Mouse (Mus musculus): ENCODE results near the gene Olfm2. TPM values are rescaled to one million over a fixed set of nuclear protein-coding genes. Genes with fewer than 3 reads are reported as not detected.

Gene Olfm2
- polyA plus RNA-seq, 1 experiment: 2.3 TPM

DNA sequence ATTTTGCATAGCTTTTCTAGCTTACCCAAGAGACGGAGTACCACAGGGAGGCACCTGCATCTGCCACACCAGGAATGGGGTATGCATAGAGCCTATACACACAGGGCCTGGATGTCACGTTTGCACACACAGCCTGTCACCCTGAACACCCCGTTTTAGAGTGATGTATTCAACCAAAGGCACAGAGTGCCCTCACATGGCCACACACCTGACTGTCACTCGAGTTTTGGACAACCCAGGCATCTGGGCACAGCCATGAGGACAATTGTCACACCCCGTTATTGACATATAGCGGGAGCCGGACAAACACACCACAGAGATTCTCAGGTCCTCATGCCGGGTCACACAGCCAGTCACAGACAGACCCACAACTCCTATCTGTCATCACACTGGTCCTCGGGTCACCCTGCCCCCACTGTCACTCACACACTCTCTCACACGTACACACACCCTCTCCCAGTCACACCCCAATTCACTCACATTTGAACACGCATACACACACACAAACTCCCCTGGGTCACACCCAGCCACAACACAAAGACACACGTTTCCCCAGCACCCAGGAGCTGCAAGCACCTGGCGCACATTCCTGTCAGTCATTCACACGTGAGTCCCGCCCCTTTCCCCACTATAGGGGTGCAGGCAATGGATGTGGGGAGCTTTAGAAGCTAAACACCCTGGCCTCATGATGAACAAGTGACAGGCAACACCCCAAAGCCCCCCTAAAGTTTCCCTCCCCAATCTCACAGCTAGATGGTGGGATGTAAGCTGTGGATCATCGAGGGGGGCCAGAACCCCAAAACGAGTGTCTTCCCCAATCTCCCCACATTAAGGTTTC lies 801 bp downstream of the Olfm2 start:
- TF ChIP-seq CTCF (conservative IDR thresholded peaks at IDR 0.05; ENCODE audit: insufficient read depth, insufficient read length, low read depth, low read length) (no peak), POLR2A (IDR thresholded peaks at IDR 0.05; ENCODE audit: low read depth, low read length) (no peak)
- 0 out of 2 replicates have a peak, but pooled peaks cover 2% of the 10 kb centered on the region for H3K4me1 ChIP-seq (ENCODE audit: control insufficient read depth, insufficient read depth, low read length)
- WGBS: 11% methylated on average over 17 of the region's 17 CpGs
- H3K27me3 ChIP-seq (replicated peaks; ENCODE audit: control insufficient read depth, insufficient read depth, low read length): peaks cover 3% of the 10 kb centered on the region; the same call in 1 of the 2 replicates
- H3K36me3 ChIP-seq (ENCODE audit: control insufficient read depth, insufficient read depth, low read length): no peaks in the 10 kb centered on the region
- peak overlapping the region; percentile 11; the same call in 1 of the 2 replicates for H3K4me3 ChIP-seq (ENCODE audit: insufficient read depth, low read depth, low read length)
- no peak for DNase-seq
- H3K27ac ChIP-seq (ENCODE audit: insufficient read depth, low read depth, low read length): no peak overlapping the region

DNA sequence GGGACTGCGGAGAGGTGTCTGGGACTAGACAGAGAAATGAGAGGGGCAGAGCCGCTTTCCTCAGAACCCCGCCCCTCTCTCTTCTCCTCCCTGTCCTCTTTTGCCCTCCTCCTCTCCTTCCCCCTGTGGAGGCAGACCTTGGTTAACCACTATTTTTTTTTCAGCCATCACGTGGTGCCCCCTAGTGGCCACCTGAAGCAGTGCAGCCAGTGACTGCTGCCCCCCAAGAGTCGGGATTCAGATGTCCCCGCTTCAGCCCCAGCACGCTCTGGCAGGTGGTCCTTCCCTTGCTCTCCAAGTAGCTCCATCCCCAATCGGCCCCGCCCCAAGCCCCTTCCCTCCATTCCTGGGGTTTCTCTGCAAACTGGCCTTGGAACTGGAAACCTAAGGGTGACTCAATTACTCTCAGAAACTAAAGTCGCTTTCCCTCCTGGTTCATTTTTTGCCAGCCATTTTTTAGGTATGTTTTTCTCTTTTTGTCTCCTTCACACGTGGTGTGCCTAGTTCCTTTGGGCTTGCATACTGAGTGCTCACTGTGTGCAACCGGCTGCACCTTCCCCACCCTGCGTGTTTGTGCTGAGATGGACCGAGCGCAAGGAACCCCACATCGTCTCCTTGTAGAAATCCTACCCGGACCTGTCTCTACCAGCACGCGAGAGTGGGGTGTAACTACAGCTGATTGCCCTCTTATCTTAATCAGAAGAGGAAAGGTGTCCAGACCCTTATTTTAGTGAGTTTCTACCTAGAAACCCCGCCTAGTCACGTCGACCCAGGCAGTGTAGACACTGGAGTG lies 2.0 kb downstream of the Olfm2 start:
- Histone ChIP-seq H3K4me3 (ENCODE audit: insufficient read depth, low read depth, low read length) (no peak overlapping the region), H3K4me1 (ENCODE audit: control insufficient read depth, insufficient read depth, low read length) (0 out of 2 replicates have a peak, but pooled peaks cover 2% of the 10 kb centered on the region), H3K36me3 (ENCODE audit: control insufficient read depth, insufficient read depth, low read length) (no peaks in the 10 kb centered on the region), H3K27ac (ENCODE audit: insufficient read depth, low read depth, low read length) (no peak overlapping the region), H3K27me3 (replicated peaks; ENCODE audit: control insufficient read depth, insufficient read depth, low read length) (peaks cover 3% of the 10 kb centered on the region; the same call in 1 of the 2 replicates)
- WGBS: 20% methylated on average over 22 of the region's 22 CpGs
- DNase-seq: no peak
- peak; percentile 63 for TF ChIP-seq CTCF (conservative IDR thresholded peaks at IDR 0.05; ENCODE audit: insufficient read depth, insufficient read length, low read depth, low read length)
- TF ChIP-seq POLR2A (IDR thresholded peaks at IDR 0.05; ENCODE audit: low read depth, low read length): no peak

DNA sequence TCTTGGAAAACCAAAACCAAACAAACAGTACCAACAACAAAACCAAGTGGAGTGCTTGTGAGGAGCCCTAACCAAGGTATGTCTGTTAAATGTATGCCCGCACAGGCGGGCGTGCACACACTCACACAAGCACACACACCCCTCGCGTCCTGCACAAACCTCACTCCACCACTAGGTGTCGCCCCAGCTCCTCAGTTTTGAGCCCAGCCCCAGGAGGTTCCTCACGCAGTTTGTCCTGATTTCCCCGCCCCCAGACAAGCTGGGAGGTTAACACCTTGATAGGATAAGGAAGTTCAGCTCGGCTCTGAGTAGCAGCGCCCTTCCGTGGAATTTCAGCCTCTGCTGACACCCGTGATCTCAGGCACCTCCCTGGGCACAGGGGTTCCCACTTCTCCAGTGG lies 5.7 kb downstream of the Olfm2 start:
- WGBS: 2% methylated on average over 12 of the region's 12 CpGs
- Histone ChIP-seq H3K27ac (ENCODE audit: insufficient read depth, low read depth, low read length) (no peak overlapping the region), H3K4me3 (ENCODE audit: insufficient read depth, low read depth, low read length) (no peak overlapping the region), H3K4me1 (ENCODE audit: control insufficient read depth, insufficient read depth, low read length) (0 out of 2 replicates have a peak, but pooled peaks cover under 1% of the 10 kb centered on the region), H3K27me3 (replicated peaks; ENCODE audit: control insufficient read depth, insufficient read depth, low read length) (no peaks in the 10 kb centered on the region), H3K36me3 (ENCODE audit: control insufficient read depth, insufficient read depth, low read length) (no peaks in the 10 kb centered on the region)
- DNase-seq: peak; percentile 87
- TF ChIP-seq CTCF (conservative IDR thresholded peaks at IDR 0.05; ENCODE audit: insufficient read depth, insufficient read length, low read depth, low read length) (peak; percentile 97), POLR2A (IDR thresholded peaks at IDR 0.05; ENCODE audit: low read depth, low read length) (no peak)

DNA sequence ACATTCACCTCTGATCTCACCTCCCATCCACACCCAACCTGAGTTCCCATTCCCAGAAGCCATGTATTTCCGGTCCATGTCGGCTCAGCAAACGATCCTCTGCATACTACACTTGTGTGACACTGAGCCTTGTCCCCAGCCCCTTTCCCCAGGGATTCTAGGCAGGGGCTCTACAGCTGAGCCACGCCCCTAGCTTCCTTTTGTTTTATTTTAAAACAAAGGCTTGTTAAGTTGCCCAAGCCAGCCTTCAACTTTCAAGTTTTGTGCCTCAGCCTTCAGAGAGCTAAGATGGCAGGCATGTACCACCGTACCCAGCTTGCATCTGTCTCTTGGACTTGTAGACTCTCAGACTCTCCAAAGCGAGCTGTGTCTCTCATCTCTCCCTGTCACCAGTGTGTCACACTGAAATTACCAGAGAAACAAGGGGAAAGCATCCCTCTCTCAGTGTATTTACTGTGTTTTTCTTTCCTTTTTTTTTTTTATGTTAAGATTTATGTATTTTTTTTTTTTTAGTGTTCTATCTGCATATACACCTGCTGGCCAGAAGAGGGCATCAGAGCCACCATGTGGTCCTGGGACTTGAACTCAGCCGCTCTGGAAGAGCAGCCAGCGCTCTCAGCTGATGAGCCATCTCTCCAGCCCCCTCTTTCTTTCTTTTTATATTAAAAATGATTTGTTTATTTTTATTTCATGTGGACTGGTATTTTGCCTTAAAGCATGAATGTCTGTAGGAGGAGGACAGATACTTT lies 7.7 kb downstream of the Olfm2 start:
- Histone ChIP-seq H3K27ac (ENCODE audit: insufficient read depth, low read depth, low read length) (no peak overlapping the region), H3K36me3 (ENCODE audit: control insufficient read depth, insufficient read depth, low read length) (no peaks in the 10 kb centered on the region), H3K27me3 (replicated peaks; ENCODE audit: control insufficient read depth, insufficient read depth, low read length) (no peaks in the 10 kb centered on the region), H3K4me1 (ENCODE audit: control insufficient read depth, insufficient read depth, low read length) (no peaks in the 10 kb centered on the region), H3K4me3 (ENCODE audit: insufficient read depth, low read depth, low read length) (no peak overlapping the region)
- WGBS: 41% methylated on average over 8 of the region's 8 CpGs
- DNase-seq: no peak
- TF ChIP-seq CTCF (conservative IDR thresholded peaks at IDR 0.05; ENCODE audit: insufficient read depth, insufficient read length, low read depth, low read length) (peak; percentile 61), POLR2A (IDR thresholded peaks at IDR 0.05; ENCODE audit: low read depth, low read length) (no peak)

DNA sequence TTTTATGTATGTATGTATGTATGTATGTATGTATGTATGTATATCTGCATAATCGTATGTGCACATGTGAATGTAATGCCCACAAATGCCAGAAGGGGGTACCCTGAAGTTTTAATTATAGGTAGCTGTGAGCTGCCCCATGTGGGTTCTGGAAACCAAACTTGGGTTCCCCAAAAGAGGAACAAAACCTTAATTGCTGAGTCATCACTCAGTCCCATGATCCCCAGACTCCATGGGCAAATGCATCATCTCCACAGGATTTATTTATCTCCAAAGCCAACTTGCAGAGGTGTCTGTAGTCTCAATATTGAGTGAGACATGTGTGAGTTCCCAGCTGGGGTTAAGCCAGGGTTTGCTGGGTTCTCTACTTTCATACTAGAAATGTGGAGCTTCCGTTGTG lies 8.9 kb downstream of the Olfm2 start:
- Histone ChIP-seq H3K4me3 (ENCODE audit: insufficient read depth, low read depth, low read length) (no peak overlapping the region), H3K27ac (ENCODE audit: insufficient read depth, low read depth, low read length) (no peak overlapping the region), H3K27me3 (replicated peaks; ENCODE audit: control insufficient read depth, insufficient read depth, low read length) (no peaks in the 10 kb centered on the region), H3K4me1 (ENCODE audit: control insufficient read depth, insufficient read depth, low read length) (no peaks in the 10 kb centered on the region), H3K36me3 (ENCODE audit: control insufficient read depth, insufficient read depth, low read length) (no peaks in the 10 kb centered on the region)
- no peak for TF ChIP-seq POLR2A (IDR thresholded peaks at IDR 0.05; ENCODE audit: low read depth, low read length)
- TF ChIP-seq CTCF (conservative IDR thresholded peaks at IDR 0.05; ENCODE audit: insufficient read depth, insufficient read length, low read depth, low read length): no peak
- 94% methylated on average over 2 of the region's 2 CpGs for WGBS
- DNase-seq: no peak

DNA sequence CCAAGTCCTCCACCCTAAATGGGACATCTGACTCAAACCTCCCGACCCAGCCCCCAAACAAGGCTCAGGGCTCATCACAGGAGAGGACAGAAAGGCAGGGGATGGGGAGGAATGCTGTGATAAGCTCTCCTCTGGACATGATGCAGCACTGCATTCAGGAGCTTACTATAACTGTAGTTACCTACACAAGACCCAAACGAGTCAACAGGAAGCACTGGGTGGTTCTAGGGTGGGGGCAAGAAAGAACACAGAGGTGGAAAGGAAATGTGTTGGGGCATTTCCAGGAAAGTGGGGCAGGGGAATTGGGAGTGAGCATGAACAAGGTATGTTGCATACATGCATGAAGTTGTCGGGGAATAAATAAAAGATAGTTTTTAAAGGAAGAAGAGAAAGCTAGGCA lies 11.5 kb downstream of the Olfm2 start:
- no peak for DNase-seq
- Histone ChIP-seq H3K4me1 (ENCODE audit: control insufficient read depth, insufficient read depth, low read length) (no peaks in the 10 kb centered on the region), H3K4me3 (ENCODE audit: insufficient read depth, low read depth, low read length) (no peak overlapping the region), H3K27ac (ENCODE audit: insufficient read depth, low read depth, low read length) (no peak overlapping the region), H3K27me3 (replicated peaks; ENCODE audit: control insufficient read depth, insufficient read depth, low read length) (no peaks in the 10 kb centered on the region), H3K36me3 (ENCODE audit: control insufficient read depth, insufficient read depth, low read length) (no peaks in the 10 kb centered on the region)
- TF ChIP-seq POLR2A (IDR thresholded peaks at IDR 0.05; ENCODE audit: low read depth, low read length): no peak
- no peak for TF ChIP-seq CTCF (conservative IDR thresholded peaks at IDR 0.05; ENCODE audit: insufficient read depth, insufficient read length, low read depth, low read length)
- WGBS: 67% methylated on average over 3 of the region's 3 CpGs
